Mouse (Mus musculus) heart, postnatal 0 days (tissue): ENCODE measurements at regions not wholly inside any gene's neighbourhood (a gene's known extent, or its start where the extent isn't known, plus 50 kb on each side); places are given as distances from the start of the nearest gene placed in this dataset.

Source experiments
- CTCF ChIP-seq: IDR thresholded peaks from 2 replicates; pipeline ENCODE4 v1.5.1; 2016; ENCODE audit warnings: antibody characterized with exemption, control low read depth, low read depth
- EP300 ChIP-seq: IDR thresholded peaks from 2 replicates; pipeline ENCODE4 v1.6.1; 2016; ENCODE audit warnings: antibody characterized with exemption, low read depth

GRCm38 (mm10) chr17:61686325-61686724 is 1194.8 kb downstream of the Efna5 start:
- TF ChIP-seq CTCF (peak; percentile 24; the same call in 1 of the 2 replicates), EP300 (no peak)
